ENCODE assay signal across 8 mouse cellular contexts in genomic region chr11:87086290-87086984, GRCm38 (mm10). TPM values are rescaled to one million over a fixed set of nuclear protein-coding genes. Genes with fewer than 3 reads are reported as not detected.
DNase-seq lines count a peak whose midpoint lies in the region; ATAC-seq and TF ChIP-seq lines count a peak whose summit lies in the region.

Gene Smg8, minus strand, starts transcription at chr11:87086774.

- H3K9me3 ChIP-seq in embryonic facial prominence, embryonic 13.5 days = no peaks in the 10 kb centered on the region
- no peaks in the 10 kb centered on the region for H3K9me3 ChIP-seq in limb, embryonic 12.5 days
- H3K9me3 ChIP-seq in midbrain, embryonic 14.5 days (ENCODE audit: control insufficient read depth, low read length) = no peaks in the 10 kb centered on the region

- TF ChIP-seq CTCF in kidney, adult 2 months (conservative IDR thresholded peaks at IDR 0.05; ENCODE audit: insufficient read depth, insufficient read length, low read depth, low read length) = no peak

- TF ChIP-seq POLR2A in kidney, adult 2 months (IDR thresholded peaks at IDR 0.05; ENCODE audit: low read depth, low read length) = no peak

- peak; percentile 76 for ATAC-seq in embryonic facial prominence, embryonic 13.5 days (ENCODE audit: insufficient number of reproducible peaks, insufficient read depth, low FRiP score, low TSS enrichment, low read depth)
- peak; percentile 73; the same call in 1 of the 2 replicates for ATAC-seq in limb, embryonic 12.5 days (ENCODE audit: insufficient number of reproducible peaks, insufficient read depth, low FRiP score, low TSS enrichment, low read depth)
- ATAC-seq in midbrain, embryonic 14.5 days (ENCODE audit: low FRiP score, low TSS enrichment) = peak; percentile 63; the same call in 1 of the 2 replicates

- H3K9ac ChIP-seq in embryonic facial prominence, embryonic 13.5 days = peak within 1 kb of the TSS; percentile 92
- H3K9ac ChIP-seq in limb, embryonic 12.5 days (replicated peaks) = peak within 1 kb of the TSS; percentile 89
- peak within 1 kb of the TSS; percentile 89 for H3K9ac ChIP-seq in midbrain, embryonic 14.5 days (replicated peaks; ENCODE audit: low read length)

- H3K4me3 ChIP-seq in embryonic facial prominence, embryonic 13.5 days = peak within 1 kb of the TSS; percentile 97
- H3K4me3 ChIP-seq in kidney, adult 2 months (ENCODE audit: insufficient read depth, low read depth, low read length) = peak within 1 kb of the TSS; percentile 81
- H3K4me3 ChIP-seq in limb, embryonic 12.5 days (replicated peaks) = peak within 1 kb of the TSS; percentile 89
- peak within 1 kb of the TSS; percentile 79 for H3K4me3 ChIP-seq in midbrain, embryonic 14.5 days (replicated peaks; ENCODE audit: low read depth, low read length)

- DNase-seq in 416B (ENCODE audit: low read depth) = peak; percentile 95
- DNase-seq in adrenal gland, postnatal 4 days (ENCODE audit: low spot score in 2 of 2) = peak; percentile 57 to 67
- DNase-seq in heart, adult 18-20 months = peak; percentile 89 to 90
- DNase-seq in kidney, adult 2 months = peak; percentile 88
- peak; percentile 91 for DNase-seq in midbrain, embryonic 14.5 days
- peak; percentile 65 for DNase-seq in spleen, adult 12 weeks (ENCODE audit: low spot score)

- H3K36me3 ChIP-seq in embryonic facial prominence, embryonic 13.5 days = peaks cover 49% of the 10 kb centered on the region
- H3K36me3 ChIP-seq in kidney, adult 2 months (ENCODE audit: control insufficient read depth, insufficient read depth, low read length) = no peaks in the 10 kb centered on the region; the same call in 1 of the 2 replicates
- peaks cover 58% of the 10 kb centered on the region for H3K36me3 ChIP-seq in limb, embryonic 12.5 days
- H3K36me3 ChIP-seq in midbrain, embryonic 14.5 days (ENCODE audit: control insufficient read depth, insufficient read depth, low read length) = peaks cover 38% of the 10 kb centered on the region

- no peaks in the 10 kb centered on the region for H3K27me3 ChIP-seq in embryonic facial prominence, embryonic 13.5 days
- no peaks in the 10 kb centered on the region for H3K27me3 ChIP-seq in kidney, adult 2 months (replicated peaks; ENCODE audit: control insufficient read depth, insufficient read depth, low read length)
- H3K27me3 ChIP-seq in limb, embryonic 12.5 days = no peaks in the 10 kb centered on the region
- H3K27me3 ChIP-seq in midbrain, embryonic 14.5 days (ENCODE audit: control insufficient read depth, insufficient read depth, low read length) = no peaks in the 10 kb centered on the region

- H3K4me1 ChIP-seq in embryonic facial prominence, embryonic 13.5 days = peaks cover 23% of the 10 kb centered on the region
- H3K4me1 ChIP-seq in kidney, adult 2 months (ENCODE audit: control insufficient read depth, insufficient read depth, low read length) = peaks cover 17% of the 10 kb centered on the region; the same call in 1 of the 2 replicates
- peaks cover 20% of the 10 kb centered on the region for H3K4me1 ChIP-seq in limb, embryonic 12.5 days (replicated peaks)
- peaks cover 24% of the 10 kb centered on the region for H3K4me1 ChIP-seq in midbrain, embryonic 14.5 days (ENCODE audit: control insufficient read depth, insufficient read depth, low read length)

- peak within 1 kb of the TSS; percentile 95 for H3K4me2 ChIP-seq in embryonic facial prominence, embryonic 13.5 days
- peak within 1 kb of the TSS; percentile 95 for H3K4me2 ChIP-seq in limb, embryonic 12.5 days
- H3K4me2 ChIP-seq in midbrain, embryonic 14.5 days (ENCODE audit: low read length) = peak within 1 kb of the TSS; percentile 93

- peak within 1 kb of the TSS; percentile 81 for H3K27ac ChIP-seq in embryonic facial prominence, embryonic 13.5 days
- peak within 1 kb of the TSS; percentile 17; the same call in 1 of the 2 replicates for H3K27ac ChIP-seq in kidney, adult 2 months (ENCODE audit: insufficient read depth, low read depth, low read length)
- peak within 1 kb of the TSS; percentile 75 for H3K27ac ChIP-seq in limb, embryonic 12.5 days
- peak within 1 kb of the TSS; percentile 67; the same call in 1 of the 2 replicates for H3K27ac ChIP-seq in midbrain, embryonic 14.5 days (replicated peaks; ENCODE audit: low read depth, low read length)

- 1% methylated on average over 42 of the region's 43 CpGs for WGBS in embryonic facial prominence, embryonic 13.5 days
- under 1% methylated on average over 43 of the region's 43 CpGs for WGBS in kidney, adult 2 months
- WGBS in limb, embryonic 12.5 days = 2% methylated on average over 43 of the region's 43 CpGs
- WGBS in midbrain, embryonic 14.5 days = under 1% methylated on average over 43 of the region's 43 CpGs

RNA-seq across cellular contexts. Expression of gene Smg8, which starts in this region (rescaled TPM):
- total RNA-seq in adrenal gland, postnatal 4 days (2021) = 10 to 100 TPM; 16.7 to 19.4 TPM
- polyA plus RNA-seq in embryonic facial prominence, embryonic 13.5 days (2015; fragmentation: Nextera tagmentation; extraction: Ambion mirVana) = 22.2 and 25.9 TPM in 2 replicates
- 1 to 10 TPM; 9.1 to 9.6 TPM for total RNA-seq in heart, adult 18-20 months (2021)
- polyA plus RNA-seq in kidney, adult 2 months (2012; rRNA removed) = 6.8 and 7.7 TPM in 2 replicates
- polyA plus RNA-seq in limb, embryonic 12.5 days (2016; fragmentation: Nextera tagmentation; extraction: Ambion mirVana) = 28.2 and 31.1 TPM in 2 replicates
- polyA plus RNA-seq in midbrain, embryonic 14.5 days (2014; fragmentation: Nextera tagmentation; extraction: Ambion mirVana) = 19.2 and 24.2 TPM in 2 replicates

Comparison
In these comparisons a context has a peak if more than half of its experiments do, and no peak if none do; other contexts are left out.
1. Peak in every context shown above with its lines: DNase-seq, ATAC-seq, H3K4me3 ChIP-seq and H3K27ac ChIP-seq.
2. H3K27ac ChIP-seq: peak in every context shown above with its lines; median percentile 81 in embryonic facial prominence, embryonic 13.5 days; 75 in limb, embryonic 12.5 days; 67 in midbrain, embryonic 14.5 days; 17 in kidney, adult 2 months.